Mouse (Mus musculus): ENCODE data around the gene Cpn2. TPM values are rescaled to one million over a fixed set of nuclear protein-coding genes. Genes with fewer than 3 reads are reported as not detected.

Cpn2 gene
- polyA plus RNA-seq, 1 experiment, result 1.0 TPM

- H3K4me3 ChIP-seq (replicated peaks; ENCODE audit: extremely low read depth, low read depth, low read length), result no peak overlapping the region
- TF ChIP-seq POLR2A (IDR thresholded peaks at IDR 0.05; ENCODE audit: borderline replicate concordance, extremely low read depth, low read depth, low read length), result no peak
- TF ChIP-seq CTCF (IDR thresholded peaks at IDR 0.05; ENCODE audit: insufficient read depth, low read length), result no peak
- H3K4me1 ChIP-seq (ENCODE audit: control insufficient read depth, insufficient read depth, low read length), result peaks cover 6% of the 10 kb centered on the region; the same call in 1 of the 2 replicates
- no peak for DNase-seq
- 90% methylated on average over 11 of the region's 11 CpGs for WGBS
Measured at GRCm38 (mm10) chr16:30207111-30207828, 60.0 kb downstream of the Cpn2 start.

Other genes starting within 250 kb of the Cpn2 start
- 167 and 332 TPM in 2 replicates for gene Hes1, start 203.1 kb downstream of the Cpn2 start, polyA plus RNA-seq (2012; rRNA removed)
- 0.03 and 0.04 TPM in 2 replicates for gene Lrrc15, start 15.8 kb upstream of the Cpn2 start, polyA plus RNA-seq (2012; rRNA removed)
- 4.3 and 6.5 TPM in 2 replicates for gene Gp5, start 43.3 kb upstream of the Cpn2 start, polyA plus RNA-seq (2012; rRNA removed)
- gene Atp13a3, start 138.5 kb upstream of the Cpn2 start, polyA plus RNA-seq (2012; rRNA removed), result 47.2 and 48.1 TPM in 2 replicates